In genomic region chr5:36575227-36575626, GRCm38 (mm10) we compare ENCODE assay signal across 8 mouse cellular contexts. TPM values are rescaled to one million over a fixed set of nuclear protein-coding genes. Genes with fewer than 3 reads are reported as not detected.
DNase-seq lines count a peak whose midpoint lies in the region; ATAC-seq and TF ChIP-seq lines count a peak whose summit lies in the region.

No protein-coding gene starts in this region.

- H3K4me1 ChIP-seq in CH12.LX (ENCODE audit: control insufficient read depth in 1 of 2, insufficient read depth in 2 of 2) = peaks cover 28 to 79% of the 10 kb centered on the region in 2 experiments
- H3K4me1 ChIP-seq in heart, embryonic 11.5 days (ENCODE audit: control insufficient read depth, insufficient read depth, low read length) = peaks cover 33% of the 10 kb centered on the region

- dilution Hi-C loops in CH12.LX (cut with MboI; ENCODE audit: extremely low pct_ligation_motif_present, extremely low pct_unique_long_range_greater_than_20kb, low sequenced_read_pairs) = no loop called here

- no peak overlapping the region for H3K9ac ChIP-seq in CH12.LX (ENCODE audit: insufficient read depth, low read depth)
- no peak overlapping the region for H3K9ac ChIP-seq in heart, embryonic 11.5 days (ENCODE audit: low read depth, low read length)

- H3K4me3 ChIP-seq in CH12.LX (replicated peaks in 1 of 3; ENCODE audit: low read depth in 2 of 3, low read length in 2 of 3, poor library complexity in 1 of 3) = no peak overlapping the region
- no peak overlapping the region for H3K4me3 ChIP-seq in heart, embryonic 11.5 days (ENCODE audit: low read depth, low read length)

- WGBS in heart, embryonic 11.5 days (ENCODE audit: insufficient replicate concordance) = 87% methylated on average over 3 of the region's 3 CpGs

- no peak for ATAC-seq in heart, embryonic 11.5 days (replicated peaks; ENCODE audit: insufficient number of reproducible peaks, low FRiP score, low TSS enrichment)

- peak overlapping the region; percentile 59; the same call in 1 of the 2 replicates for H3K4me2 ChIP-seq in CH12.LX (ENCODE audit: insufficient read depth, low read depth, poor library complexity, severe bottlenecking)
- H3K4me2 ChIP-seq in heart, embryonic 11.5 days = no peak overlapping the region

- TF ChIP-seq POLR2A in CH12.LX (IDR thresholded peaks at IDR 0.05; ENCODE audit: low read depth, low read length) = no peak

- no peaks in the 10 kb centered on the region for H3K27me3 ChIP-seq in CH12.LX (replicated peaks)
- no peaks in the 10 kb centered on the region for H3K27me3 ChIP-seq in heart, embryonic 11.5 days (ENCODE audit: control insufficient read depth, insufficient read depth, low read length)

- in situ Hi-C loops in CH12.LX (cut with MboI; ENCODE audit: low pct_ligation_motif_present, low pct_unique_long_range_greater_than_20kb, low sequenced_read_pairs) = no loop called here

- H3K79me2 ChIP-seq in CH12.LX (replicated peaks; ENCODE audit: control insufficient read depth, extremely low read depth, insufficient read depth, poor library complexity, severe bottlenecking) = peaks cover 23% of the 10 kb centered on the region

- no peak for TF ChIP-seq RAD21 in CH12.LX (IDR thresholded peaks at IDR 0.05; ENCODE audit: low read depth, low read length)

- H3K9me3 ChIP-seq in CH12.LX (replicated peaks; ENCODE audit: low read length) = peaks cover 15% of the 10 kb centered on the region
- no peaks in the 10 kb centered on the region for H3K9me3 ChIP-seq in heart, embryonic 11.5 days (replicated peaks; ENCODE audit: control insufficient read depth, low read length)

- TF ChIP-seq CTCF in CH12.LX (conservative IDR thresholded peaks at IDR 0.05 in 1 of 2, IDR thresholded peaks at IDR 0.05 in 1 of 2; ENCODE audit: low read depth in 2 of 2, low read length in 2 of 2) = no peak

- peaks cover 20 to 25% of the 10 kb centered on the region in 2 experiments for H3K36me3 ChIP-seq in CH12.LX (replicated peaks in 1 of 2; ENCODE audit: control insufficient read depth in 1 of 2, insufficient read depth in 1 of 2, low read length in 1 of 2)
- no peaks in the 10 kb centered on the region for H3K36me3 ChIP-seq in heart, embryonic 11.5 days (ENCODE audit: control insufficient read depth, insufficient read depth, low read length)

- peak; percentile 51 to 80 for DNase-seq in adrenal gland, adult (ENCODE audit: inconsistent age in 2 of 2, low spot score in 1 of 2)
- no peak for DNase-seq in adrenal gland, postnatal 4 days (ENCODE audit: low spot score in 2 of 2)
- DNase-seq in CH12.LX (ENCODE audit: extremely low read depth) = no peak
- peak; percentile 48 to 66 for DNase-seq in kidney, postnatal 4 days
- no peak for DNase-seq in right cerebral cortex, adult 18-20 months
- no peak for DNase-seq in Muller cell, postnatal 12 days (ENCODE audit: inconsistent ontology term)
- DNase-seq in gastrocnemius, postnatal 25 days = no peak

- TF ChIP-seq EP300 in CH12.LX (IDR thresholded peaks at IDR 0.05; ENCODE audit: low read length) = no peak

- peak overlapping the region; percentile 82 for H3K27ac ChIP-seq in CH12.LX (ENCODE audit: insufficient read depth, low read depth)
- H3K27ac ChIP-seq in heart, embryonic 11.5 days (ENCODE audit: low read depth, low read length) = 0 out of 2 replicates have a peak overlapping the region, but pooled peaks have one; percentile 29

TF ChIP-seq in CH12.LX, 34 proteins besides CTCF, POLR2A, EP300 and RAD21:
- no peak for TF ChIP-seq ZKSCAN1 (IDR thresholded peaks at IDR 0.05; ENCODE audit: borderline replicate concordance, low read depth, low read length)
- TF ChIP-seq NRF1 (IDR thresholded peaks at IDR 0.05; ENCODE audit: low read depth, low read length) = no peak
- TF ChIP-seq JUND (conservative IDR thresholded peaks at IDR 0.05; ENCODE audit: low read depth, low read length) = no peak
- TF ChIP-seq MEF2A (IDR thresholded peaks at IDR 0.05; ENCODE audit: borderline replicate concordance, low read depth, low read length) = no peak
- TF ChIP-seq MAX (IDR thresholded peaks at IDR 0.05; ENCODE audit: low read length) = no peak
- no peak for TF ChIP-seq CHD1 (IDR thresholded peaks at IDR 0.05; ENCODE audit: low read depth, low read length)
- TF ChIP-seq JUN (IDR thresholded peaks at IDR 0.05; ENCODE audit: insufficient read depth, low read depth, low read length) = no peak
- no peak for TF ChIP-seq GABPA (IDR thresholded peaks at IDR 0.05; ENCODE audit: insufficient replicate concordance, low read depth, low read length)
- TF ChIP-seq RCOR1 (conservative IDR thresholded peaks at IDR 0.05; ENCODE audit: low read depth, low read length) = no peak

RNA-seq across cellular contexts. Expression of gene Tbc1d14, which starts 17.8 kb away (rescaled TPM):
- total RNA-seq in adrenal gland, postnatal 4 days (2021) = 10 to 100 TPM; 50.3 to 65.3 TPM
- 8.5 and 10.1 TPM in 2 replicates for total RNA-seq in CH12.LX (2012; rRNA removed)
- total RNA-seq in CH12.LX (2014; rRNA removed) = 4.4 and 5.7 TPM in 2 replicates
- 24.4 and 29.1 TPM in 2 replicates for polyA plus RNA-seq in CH12.LX (2012; ENCODE audit: insufficient read length, low read depth)
- polyA plus RNA-seq in heart, embryonic 11.5 days (2014; fragmentation: Nextera tagmentation; extraction: Ambion mirVana) = 19.8 and 22.6 TPM in 2 replicates
- 10 to 100 TPM; 12.6 to 13.5 TPM for total RNA-seq in gastrocnemius, postnatal 25 days (2021)

Comparison
In these comparisons a context has a peak if more than half of its experiments do, and no peak if none do; other contexts are left out.
1. DNase-seq: peak in adrenal gland, adult (2 of 2) and kidney, postnatal 4 days (2 of 2); none in adrenal gland, postnatal 4 days (0 of 2), CH12.LX (single experiment), right cerebral cortex, adult 18-20 months (single experiment), Muller cell, postnatal 12 days (single experiment) and gastrocnemius, postnatal 25 days (single experiment).